Mouse (Mus musculus): ENCODE data around the gene Rnls. TPM values are rescaled to one million over a fixed set of nuclear protein-coding genes. Genes with fewer than 3 reads are reported as not detected.
"Not testable (repeated sequence)": the region's sequence is repeated elsewhere in the genome, so short reads cannot be mapped to it uniquely, and the experiment has no call there.

Rnls gene
- 6.8 and 7.1 TPM in 2 replicates for polyA plus RNA-seq (2014; fragmentation: Nextera tagmentation; extraction: Ambion mirVana)

DNA sequence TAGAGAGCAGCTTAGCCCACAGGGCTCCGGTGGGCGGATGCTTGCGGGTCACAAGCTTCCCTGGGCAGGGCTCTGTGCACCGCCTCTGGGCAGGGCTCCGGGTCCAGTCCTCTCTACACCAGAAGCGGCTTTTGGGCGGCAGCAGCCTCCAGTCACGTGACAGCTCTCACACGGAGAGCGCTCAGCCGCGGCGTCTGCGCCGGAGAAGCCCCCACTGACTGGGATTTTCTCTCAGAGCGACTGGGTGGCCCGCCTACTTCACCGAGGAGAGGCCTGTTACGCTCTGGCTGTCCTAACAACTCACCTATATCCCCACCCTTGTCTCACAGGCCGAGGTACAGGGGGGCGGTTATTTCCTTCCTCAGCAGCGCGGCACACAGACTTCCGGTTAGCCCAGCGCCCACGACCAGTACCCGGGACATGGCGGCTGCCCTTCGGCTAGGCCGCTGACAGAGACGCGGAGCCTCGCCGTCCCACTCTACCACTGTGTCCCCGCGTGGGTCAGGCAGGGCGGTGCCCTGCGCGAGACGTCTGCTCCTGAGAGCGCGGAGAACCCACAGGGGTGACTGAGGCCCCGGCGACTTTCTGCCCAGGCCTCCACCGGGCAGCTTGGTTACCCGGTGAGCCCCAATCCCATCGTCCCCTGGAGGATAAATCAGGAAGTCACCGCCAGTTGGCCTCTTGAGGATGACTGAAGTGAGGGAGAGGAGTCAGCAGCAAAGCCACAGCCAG, at the start of gene Rnls:
Rnls (minus strand) TSS at position 645 of the 732 bp plus-strand sequence.
- Histone ChIP-seq H3K9me3 (ENCODE audit: control insufficient read depth, low read length) (no peaks in the 10 kb centered on the region; the same call in 1 of the 2 replicates), H3K4me2 (replicated peaks; ENCODE audit: low read depth, low read length) (peak within 1 kb of the TSS; percentile 60), H3K4me3 (ENCODE audit: low read length) (peak within 1 kb of the TSS; percentile 57), H3K4me1 (ENCODE audit: control insufficient read depth, insufficient read depth, low read length) (no peaks in the 10 kb centered on the region), H3K9ac (ENCODE audit: low read depth, low read length) (peak within 1 kb of the TSS; percentile 81), H3K27me3 (ENCODE audit: control insufficient read depth, insufficient read depth, low read length) (no peaks in the 10 kb centered on the region), H3K27ac (ENCODE audit: low read depth, low read length) (peak within 1 kb of the TSS; percentile 89), H3K36me3 (ENCODE audit: control insufficient read depth, insufficient read depth, low read length) (no peaks in the 10 kb centered on the region)
- under 1% methylated on average over 48 of the region's 48 CpGs for WGBS
- peak; percentile 100 for ATAC-seq (ENCODE audit: low FRiP score, low TSS enrichment)

DNA sequence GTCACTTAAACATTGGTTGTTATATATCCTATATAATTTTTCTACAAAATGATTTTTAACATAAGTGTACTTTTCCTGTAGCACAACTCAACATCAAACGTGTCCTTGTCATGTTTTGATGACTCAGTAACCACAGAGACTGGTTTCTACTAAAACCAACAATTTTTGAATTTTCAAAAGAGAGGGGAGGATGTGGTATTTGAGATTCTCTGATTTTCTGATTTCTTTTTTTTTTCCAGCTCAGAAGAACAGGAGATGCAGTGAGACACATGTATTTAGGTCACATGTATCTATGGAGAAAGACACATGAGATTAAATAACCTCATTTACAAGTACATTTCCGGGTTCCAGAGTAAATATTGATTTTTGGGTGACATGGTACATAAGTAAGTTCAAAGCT, 37.4 kb upstream of the Rnls start:
- H3K4me3 ChIP-seq (ENCODE audit: low read length): no peak overlapping the region
- 59% methylated on average over 2 of the region's 2 CpGs for WGBS
- no peaks in the 10 kb centered on the region for H3K27me3 ChIP-seq (ENCODE audit: control insufficient read depth, insufficient read depth, low read length)
- no peak overlapping the region for H3K4me2 ChIP-seq (replicated peaks; ENCODE audit: low read depth, low read length)
- H3K27ac ChIP-seq (ENCODE audit: low read depth, low read length): no peak overlapping the region
- no peaks in the 10 kb centered on the region for H3K4me1 ChIP-seq (ENCODE audit: control insufficient read depth, insufficient read depth, low read length)
- ATAC-seq (ENCODE audit: low FRiP score, low TSS enrichment): no peak
- H3K36me3 ChIP-seq (ENCODE audit: control insufficient read depth, insufficient read depth, low read length): no peaks in the 10 kb centered on the region
- no peak overlapping the region for H3K9ac ChIP-seq (ENCODE audit: low read depth, low read length)
- H3K9me3 ChIP-seq (ENCODE audit: control insufficient read depth, low read length): no peaks in the 10 kb centered on the region

GRCm38 (mm10) chr19:33419368-33419767, 27.3 kb upstream of the Rnls start:
- H3K4me3 ChIP-seq (ENCODE audit: low read length); H3K4me1 ChIP-seq (ENCODE audit: control insufficient read depth, insufficient read depth, low read length); H3K27me3 ChIP-seq (ENCODE audit: control insufficient read depth, insufficient read depth, low read length); H3K4me2 ChIP-seq (replicated peaks; ENCODE audit: low read depth, low read length); H3K27ac ChIP-seq (ENCODE audit: low read depth, low read length); ATAC-seq (ENCODE audit: low FRiP score, low TSS enrichment); H3K9ac ChIP-seq (ENCODE audit: low read depth, low read length); H3K9me3 ChIP-seq (ENCODE audit: control insufficient read depth, low read length); H3K36me3 ChIP-seq (ENCODE audit: control insufficient read depth, insufficient read depth, low read length): not testable (repeated sequence)
- WGBS: 87% methylated on average over 9 of the region's 9 CpGs

GRCm38 (mm10) chr19:33380825-33381224, 11.3 kb downstream of the Rnls start:
- H3K9me3 ChIP-seq (ENCODE audit: control insufficient read depth, low read length): no peaks in the 10 kb centered on the region
- no peak overlapping the region for H3K9ac ChIP-seq (ENCODE audit: low read depth, low read length)
- ATAC-seq (ENCODE audit: low FRiP score, low TSS enrichment): no peak
- no peak overlapping the region for H3K4me2 ChIP-seq (replicated peaks; ENCODE audit: low read depth, low read length)
- no peaks in the 10 kb centered on the region for H3K36me3 ChIP-seq (ENCODE audit: control insufficient read depth, insufficient read depth, low read length)
- H3K4me3 ChIP-seq (ENCODE audit: low read length): no peak overlapping the region
- WGBS: 74% methylated on average over 2 of the region's 2 CpGs
- H3K27me3 ChIP-seq (ENCODE audit: control insufficient read depth, insufficient read depth, low read length): no peaks in the 10 kb centered on the region
- no peak overlapping the region for H3K27ac ChIP-seq (ENCODE audit: low read depth, low read length)
- H3K4me1 ChIP-seq (ENCODE audit: control insufficient read depth, insufficient read depth, low read length): no peaks in the 10 kb centered on the region

DNA sequence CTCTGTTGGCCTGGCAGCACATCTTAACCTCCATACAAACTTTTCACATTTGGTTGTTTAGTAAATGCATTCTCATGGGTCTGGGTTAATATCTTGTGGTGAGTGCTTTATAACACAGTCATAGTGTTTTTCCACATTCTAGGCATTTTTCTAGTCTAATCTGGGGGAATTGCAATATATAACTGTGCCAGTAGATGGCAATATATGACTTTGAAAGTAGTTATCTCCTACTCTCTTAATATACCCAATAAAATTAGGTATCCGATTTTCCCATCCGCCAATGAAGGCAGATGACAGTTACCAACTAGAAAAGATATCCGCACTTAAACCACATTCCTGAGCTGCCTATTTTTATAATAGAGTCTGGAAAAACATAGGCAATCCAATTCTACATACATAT, 11.7 kb downstream of the Rnls start:
- no peak overlapping the region for H3K27ac ChIP-seq (ENCODE audit: low read depth, low read length)
- H3K9me3 ChIP-seq (ENCODE audit: control insufficient read depth, low read length): no peaks in the 10 kb centered on the region
- no peak overlapping the region for H3K4me3 ChIP-seq (ENCODE audit: low read length)
- no peaks in the 10 kb centered on the region for H3K27me3 ChIP-seq (ENCODE audit: control insufficient read depth, insufficient read depth, low read length)
- H3K36me3 ChIP-seq (ENCODE audit: control insufficient read depth, insufficient read depth, low read length): no peaks in the 10 kb centered on the region
- no peak overlapping the region for H3K4me2 ChIP-seq (replicated peaks; ENCODE audit: low read depth, low read length)
- 0 out of 2 replicates have a peak, but pooled peaks have one; percentile 28 for ATAC-seq (ENCODE audit: low FRiP score, low TSS enrichment)
- 14% methylated on average over 3 of the region's 3 CpGs for WGBS
- H3K9ac ChIP-seq (ENCODE audit: low read depth, low read length): no peak overlapping the region
- H3K4me1 ChIP-seq (ENCODE audit: control insufficient read depth, insufficient read depth, low read length): no peaks in the 10 kb centered on the region

GRCm38 (mm10) chr19:33368808-33369207, 23.3 kb downstream of the Rnls start:
- no peaks in the 10 kb centered on the region for H3K4me1 ChIP-seq (ENCODE audit: control insufficient read depth, insufficient read depth, low read length)
- no peaks in the 10 kb centered on the region for H3K36me3 ChIP-seq (ENCODE audit: control insufficient read depth, insufficient read depth, low read length)
- H3K4me2 ChIP-seq (replicated peaks; ENCODE audit: low read depth, low read length): no peak overlapping the region
- no peak overlapping the region for H3K4me3 ChIP-seq (ENCODE audit: low read length)
- no peaks in the 10 kb centered on the region for H3K9me3 ChIP-seq (ENCODE audit: control insufficient read depth, low read length)
- H3K27me3 ChIP-seq (ENCODE audit: control insufficient read depth, insufficient read depth, low read length): no peaks in the 10 kb centered on the region
- H3K27ac ChIP-seq (ENCODE audit: low read depth, low read length): no peak overlapping the region
- no peak for ATAC-seq (ENCODE audit: low FRiP score, low TSS enrichment)
- WGBS: 75% methylated on average over 2 of the region's 2 CpGs
- H3K9ac ChIP-seq (ENCODE audit: low read depth, low read length): no peak overlapping the region

DNA sequence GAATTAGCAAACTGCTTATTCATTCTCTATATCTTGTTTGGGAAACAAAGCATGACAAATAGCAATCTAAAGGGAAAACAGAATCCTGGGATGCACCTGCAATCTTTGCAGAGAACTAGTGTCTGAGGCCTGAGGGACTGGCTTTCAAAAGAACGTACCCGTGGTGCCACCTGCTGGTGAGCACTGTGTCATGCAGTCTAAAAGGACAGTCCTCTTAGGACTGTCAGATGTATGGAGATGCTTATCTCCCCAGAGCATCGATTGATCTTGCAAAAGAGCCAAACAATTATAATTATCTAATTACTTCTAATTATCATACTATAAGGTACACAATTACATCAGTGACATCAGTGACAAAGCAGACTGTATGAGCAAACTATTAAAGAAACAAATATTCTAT, 25.4 kb downstream of the Rnls start:
- Histone ChIP-seq H3K27me3 (ENCODE audit: control insufficient read depth, insufficient read depth, low read length) (no peaks in the 10 kb centered on the region), H3K36me3 (ENCODE audit: control insufficient read depth, insufficient read depth, low read length) (no peaks in the 10 kb centered on the region), H3K27ac (ENCODE audit: low read depth, low read length) (no peak overlapping the region), H3K9me3 (ENCODE audit: control insufficient read depth, low read length) (no peaks in the 10 kb centered on the region), H3K4me3 (ENCODE audit: low read length) (no peak overlapping the region), H3K9ac (ENCODE audit: low read depth, low read length) (no peak overlapping the region), H3K4me1 (ENCODE audit: control insufficient read depth, insufficient read depth, low read length) (no peaks in the 10 kb centered on the region), H3K4me2 (replicated peaks; ENCODE audit: low read depth, low read length) (no peak overlapping the region)
- 11% methylated on average over 3 of the region's 3 CpGs for WGBS
- 0 out of 2 replicates have a peak, but pooled peaks have one; percentile 43 for ATAC-seq (ENCODE audit: low FRiP score, low TSS enrichment)

DNA sequence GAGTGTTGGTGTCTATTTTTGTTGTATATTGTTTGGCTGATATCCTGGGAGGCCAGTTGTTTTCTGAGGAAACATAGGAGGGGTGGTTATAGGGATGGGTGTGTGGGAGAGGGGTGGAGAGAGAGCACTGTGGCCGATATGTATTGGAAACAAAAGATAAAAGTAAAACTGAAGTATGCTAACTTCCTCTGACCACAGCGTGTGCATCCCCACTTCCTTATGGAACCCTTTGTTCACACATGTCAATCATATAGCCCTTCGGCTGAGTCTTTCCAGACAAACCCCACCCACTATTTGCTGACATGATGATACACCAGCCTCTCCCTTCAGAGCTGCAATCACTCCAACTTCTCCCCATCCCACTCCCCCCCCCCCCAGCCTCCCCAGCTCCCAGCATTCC, 35.1 kb downstream of the Rnls start:
- H3K36me3 ChIP-seq (ENCODE audit: control insufficient read depth, insufficient read depth, low read length): no peaks in the 10 kb centered on the region
- H3K27ac ChIP-seq (ENCODE audit: low read depth, low read length): no peak overlapping the region
- no peak overlapping the region for H3K4me3 ChIP-seq (ENCODE audit: low read length)
- no peak for ATAC-seq (ENCODE audit: low FRiP score, low TSS enrichment)
- H3K9me3 ChIP-seq (ENCODE audit: control insufficient read depth, low read length): no peaks in the 10 kb centered on the region
- no peak overlapping the region for H3K4me2 ChIP-seq (replicated peaks; ENCODE audit: low read depth, low read length)
- no peak overlapping the region for H3K9ac ChIP-seq (ENCODE audit: low read depth, low read length)
- whole genome bisulfite sequencing: 60% methylated on average over 3 of the region's 3 CpGs
- no peaks in the 10 kb centered on the region for H3K4me1 ChIP-seq (ENCODE audit: control insufficient read depth, insufficient read depth, low read length)
- no peaks in the 10 kb centered on the region for H3K27me3 ChIP-seq (ENCODE audit: control insufficient read depth, insufficient read depth, low read length)

DNA sequence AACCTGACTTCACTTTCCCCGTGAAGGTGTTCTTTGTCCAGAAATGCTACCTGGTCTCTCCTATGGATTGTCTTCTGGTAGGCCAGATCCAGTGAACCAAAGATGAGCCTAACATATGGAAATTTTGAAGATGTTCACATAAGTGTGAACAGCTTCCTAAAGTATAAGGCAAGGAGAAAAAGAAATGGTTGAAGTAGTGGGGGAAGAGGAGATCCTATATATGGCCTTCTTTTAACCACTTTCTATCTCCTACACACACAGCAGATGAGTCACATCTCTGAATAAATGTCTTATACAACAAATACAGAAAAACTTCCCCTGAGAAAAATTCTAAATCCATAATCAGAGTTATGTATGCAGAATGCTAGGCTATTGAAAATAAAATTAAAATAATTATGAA, 52.0 kb downstream of the Rnls start:
- ATAC-seq (ENCODE audit: low FRiP score, low TSS enrichment): no peak
- H3K4me2 ChIP-seq (replicated peaks; ENCODE audit: low read depth, low read length): no peak overlapping the region

More for the DNA sequence above, 52.0 kb downstream of the Rnls start:
- H3K36me3 ChIP-seq (ENCODE audit: control insufficient read depth, insufficient read depth, low read length): no peaks in the 10 kb centered on the region
- H3K9ac ChIP-seq (ENCODE audit: low read depth, low read length): no peak overlapping the region
- no peaks in the 10 kb centered on the region for H3K9me3 ChIP-seq (ENCODE audit: control insufficient read depth, low read length)
- H3K27ac ChIP-seq (ENCODE audit: low read depth, low read length): no peak overlapping the region
- no peaks in the 10 kb centered on the region for H3K4me1 ChIP-seq (ENCODE audit: control insufficient read depth, insufficient read depth, low read length)
- 94% methylated on average over 1 of the region's 1 CpGs for WGBS
- H3K4me3 ChIP-seq (ENCODE audit: low read length): no peak overlapping the region
- no peaks in the 10 kb centered on the region for H3K27me3 ChIP-seq (ENCODE audit: control insufficient read depth, insufficient read depth, low read length)
